Mouse (Mus musculus): ENCODE measurements at regions not wholly inside any gene's neighbourhood (a gene's known extent, or its start where the extent isn't known, plus 50 kb on each side); places are given as distances from the start of the nearest gene placed in this dataset.

DNA sequence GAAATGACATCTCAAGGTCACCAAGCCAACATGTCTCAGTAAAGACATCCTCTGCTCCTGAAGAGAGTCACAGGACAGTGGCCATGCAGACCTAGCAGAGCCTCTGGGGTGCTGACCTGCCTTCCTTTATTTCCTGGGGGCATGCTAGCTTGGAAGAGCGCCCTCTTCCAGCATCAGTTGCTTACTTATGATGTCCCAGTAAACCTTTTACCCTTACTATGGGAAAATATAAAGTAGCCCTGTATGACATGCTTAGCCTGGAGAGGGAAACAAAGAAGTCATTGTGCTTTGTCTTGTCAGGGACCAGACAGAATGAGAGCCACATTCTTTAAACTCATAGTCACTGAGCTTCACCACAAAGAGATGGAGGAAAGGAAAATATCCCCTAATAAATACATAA is 82.9 kb downstream of the Postn start:
- DNase-seq (ENCODE audit: low spot score): no peak

DNA sequence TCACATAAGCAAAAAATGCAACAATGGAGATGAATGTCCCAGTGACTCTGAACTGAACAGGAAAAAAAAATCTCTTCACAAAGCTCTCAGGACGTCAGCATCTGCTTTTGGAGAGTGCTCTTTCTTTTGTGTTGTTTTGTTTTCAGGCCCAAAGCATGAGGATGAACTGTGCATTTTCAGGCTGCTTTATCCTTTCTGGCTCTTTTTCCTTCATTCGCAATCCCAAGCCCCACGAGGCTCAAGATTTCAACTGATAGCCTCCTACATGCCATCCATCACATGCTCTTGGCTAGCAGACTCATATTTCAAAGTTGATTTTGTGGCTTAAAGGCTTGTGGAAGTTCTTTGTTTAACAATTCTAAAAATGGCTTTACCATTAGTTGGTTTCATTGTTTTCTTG is 86.0 kb downstream of the Postn start:
- DNase-seq (ENCODE audit: low spot score): no peak

- no peak for DNase-seq (ENCODE audit: low spot score)
Measured at GRCm38 (mm10) chr3:54457416-54457815, 96.5 kb downstream of the Postn start.

DNA sequence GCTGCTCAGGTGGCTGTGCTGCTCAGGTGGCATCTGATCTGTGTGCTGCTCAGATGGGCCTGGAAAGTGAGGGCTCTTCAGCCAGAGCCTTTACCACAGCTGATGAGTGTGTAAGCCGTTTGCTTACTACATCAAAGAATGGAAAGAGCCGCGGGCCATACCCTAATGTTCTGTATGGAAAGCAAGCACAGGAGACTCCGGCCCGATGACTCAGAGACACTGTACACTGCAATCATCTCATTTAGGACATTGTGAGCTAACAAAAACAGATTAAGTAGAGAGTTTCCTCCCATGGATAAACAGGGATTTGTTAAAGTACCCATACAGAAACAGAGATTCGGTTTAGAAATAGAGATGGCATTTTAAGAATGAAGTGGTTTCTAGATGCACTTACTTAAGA is 100.5 kb downstream of the Postn start:
- no peak for DNase-seq (ENCODE audit: low spot score)

DNA sequence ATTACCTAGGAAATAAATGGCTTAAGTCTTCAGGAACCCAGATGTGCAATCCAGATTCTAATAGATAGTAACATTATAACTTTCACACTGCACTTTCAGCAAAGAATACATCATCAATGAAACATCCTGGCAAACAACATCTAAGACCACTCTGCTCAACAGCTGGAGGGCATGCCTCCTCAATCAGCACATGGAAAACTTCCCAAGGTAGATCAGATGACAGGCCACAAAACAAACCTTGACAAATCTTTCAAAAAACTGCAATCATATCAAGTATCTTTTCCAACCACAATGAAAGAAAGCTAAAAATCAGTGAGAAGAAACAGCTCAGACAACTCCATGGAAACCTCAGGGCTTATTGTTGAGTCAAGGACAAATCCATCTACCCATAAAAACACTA is 105.2 kb downstream of the Postn start:
- no peak for DNase-seq (ENCODE audit: low spot score)

- DNase-seq (ENCODE audit: low spot score): no peak
Measured at GRCm38 (mm10) chr3:54474209-54474608, 113.3 kb downstream of the Postn start.

DNA sequence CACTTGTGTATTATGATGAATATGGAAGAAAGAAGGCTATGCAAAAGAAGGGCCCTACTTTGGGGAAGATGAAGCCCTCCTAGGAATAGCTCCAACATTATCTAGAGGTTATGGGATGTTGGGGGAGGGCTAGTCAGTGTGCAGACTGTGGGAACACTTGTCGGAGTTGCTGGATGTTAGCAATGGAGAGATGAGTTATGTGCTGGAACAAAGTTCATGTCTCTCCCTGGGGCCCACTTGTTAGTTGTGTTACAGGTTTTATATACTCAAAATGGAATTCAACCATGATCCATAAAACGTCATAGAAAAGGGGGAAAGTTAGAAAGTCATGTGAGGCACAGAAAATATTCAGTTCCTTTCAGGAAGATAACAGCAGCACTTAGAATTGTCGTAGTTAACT is 115.0 kb downstream of the Postn start:
- no peak for DNase-seq (ENCODE audit: low spot score)

GRCm38 (mm10) chr3:54477986-54478385 is 117.1 kb downstream of the Postn start:
- no peak for DNase-seq (ENCODE audit: low spot score)

DNA sequence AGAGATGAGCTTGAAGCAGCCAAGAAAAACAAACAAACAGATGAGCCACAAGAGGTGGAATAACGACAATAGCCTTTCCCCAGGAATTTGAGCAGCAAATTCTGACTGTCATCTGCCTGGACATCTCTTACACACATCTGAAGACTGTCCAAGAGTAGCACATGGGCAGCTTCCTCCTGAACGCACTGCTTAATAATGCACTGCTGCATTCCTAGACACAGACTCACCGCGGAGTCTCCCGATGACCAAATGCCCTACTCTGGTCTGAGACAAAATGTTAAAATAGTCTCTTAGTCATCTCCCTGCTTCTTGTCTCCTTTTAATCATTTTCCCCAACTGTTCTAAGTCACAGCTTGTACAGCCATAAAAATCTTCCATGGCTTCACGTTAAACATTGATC is 119.3 kb downstream of the Postn start:
- no peak for DNase-seq (ENCODE audit: low spot score)

- DNase-seq (ENCODE audit: low spot score): no peak
Measured at GRCm38 (mm10) chr3:54487346-54487745, 126.4 kb downstream of the Postn start.

DNA sequence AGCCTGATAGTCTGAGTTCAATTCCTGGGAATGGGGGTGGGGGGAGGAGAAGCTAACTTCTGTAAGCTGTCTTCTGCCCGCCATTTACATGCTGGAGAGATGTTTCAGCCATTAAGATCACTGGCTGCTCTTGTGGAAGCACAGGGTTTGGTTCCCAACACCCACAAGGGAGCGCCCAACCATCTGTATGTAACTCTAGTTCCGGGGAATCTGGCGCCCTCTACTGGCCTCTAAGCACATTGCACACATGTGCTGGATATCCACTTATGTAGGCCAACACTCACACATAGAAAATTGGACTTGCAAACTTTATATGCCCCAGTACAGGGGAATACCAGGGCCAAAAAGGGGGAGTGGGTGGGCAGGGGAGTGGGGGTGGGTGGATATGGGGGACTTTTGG is 126.9 kb downstream of the Postn start:
- no peak for DNase-seq (ENCODE audit: low spot score)

DNA sequence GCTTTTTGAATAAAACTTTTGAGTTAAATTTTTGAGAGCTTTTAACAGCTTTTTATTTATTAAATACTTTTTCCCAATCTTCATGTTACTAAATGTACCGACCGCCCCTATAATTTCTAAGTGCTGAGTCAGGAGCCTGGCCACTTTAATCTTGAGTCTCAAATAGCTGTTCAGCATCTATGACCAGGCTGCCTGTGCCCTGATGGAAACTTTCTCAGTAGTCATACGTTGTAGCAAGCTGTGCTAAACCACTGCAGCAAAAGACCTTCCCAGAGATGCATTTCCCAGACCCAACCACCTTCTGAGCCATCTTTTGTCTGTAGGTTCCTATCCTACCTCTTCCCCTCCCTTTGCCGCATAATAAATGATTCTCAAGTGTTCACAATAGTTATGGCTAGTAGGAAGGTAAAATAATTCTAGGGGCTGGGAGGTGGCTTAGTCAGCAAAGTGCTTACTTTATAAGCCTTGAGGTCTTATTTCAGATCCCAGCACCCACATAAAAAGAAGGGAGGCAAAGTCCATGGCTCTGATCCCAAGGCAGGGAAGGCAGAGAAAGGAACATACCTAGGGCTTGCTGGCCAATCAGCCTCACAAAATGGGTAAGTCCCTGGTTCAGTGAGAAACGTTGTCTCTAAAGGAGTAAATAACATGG is 129.5 kb downstream of the Postn start:
- DNase-seq (ENCODE audit: low spot score): no peak

GRCm38 (mm10) chr3:54493567-54493966 is 132.7 kb downstream of the Postn start:
- no peak for DNase-seq (ENCODE audit: low spot score)

- DNase-seq (ENCODE audit: low spot score): no peak
Measured at GRCm38 (mm10) chr3:54504997-54505396, 144.1 kb downstream of the Postn start.

DNA sequence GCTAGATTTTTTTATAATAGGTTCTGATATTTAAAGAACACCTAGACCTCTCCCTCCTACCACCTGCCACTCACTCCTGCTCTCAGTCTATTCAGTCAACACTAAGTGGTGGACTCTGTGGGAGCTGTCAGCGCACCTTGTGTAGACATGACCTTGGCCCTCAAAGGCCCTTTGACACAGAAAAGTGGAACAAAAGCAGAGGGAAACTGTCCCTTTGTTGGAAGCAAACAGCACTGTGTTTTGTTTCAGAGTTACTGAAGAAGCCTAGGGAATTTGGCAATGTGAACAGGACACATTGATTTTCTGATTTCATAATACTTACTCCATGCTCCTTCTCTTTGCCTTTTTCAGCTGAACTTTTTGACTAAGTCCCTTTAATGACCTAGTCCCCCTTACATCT is 146.7 kb downstream of the Postn start:
- no peak for DNase-seq (ENCODE audit: low spot score)

DNA sequence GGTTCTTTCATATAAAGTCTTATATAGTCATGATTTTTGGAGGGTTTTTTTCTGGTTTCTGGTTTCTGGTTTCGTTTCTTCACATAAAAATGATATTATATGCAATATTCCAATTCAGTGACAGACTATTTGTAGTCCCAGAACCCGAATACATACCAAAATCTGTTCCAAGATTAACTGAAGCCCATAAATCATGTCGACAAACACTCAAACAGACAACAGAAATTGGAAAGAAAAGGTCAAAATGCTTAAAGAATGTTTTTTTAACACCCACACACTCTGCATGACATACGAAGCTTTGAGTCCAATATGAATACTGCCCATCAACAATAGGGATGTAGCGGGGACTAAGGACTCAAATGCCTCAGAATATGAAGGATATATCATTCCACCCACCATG is 148.0 kb downstream of the Postn start:
- no peak for DNase-seq (ENCODE audit: low spot score)

DNA sequence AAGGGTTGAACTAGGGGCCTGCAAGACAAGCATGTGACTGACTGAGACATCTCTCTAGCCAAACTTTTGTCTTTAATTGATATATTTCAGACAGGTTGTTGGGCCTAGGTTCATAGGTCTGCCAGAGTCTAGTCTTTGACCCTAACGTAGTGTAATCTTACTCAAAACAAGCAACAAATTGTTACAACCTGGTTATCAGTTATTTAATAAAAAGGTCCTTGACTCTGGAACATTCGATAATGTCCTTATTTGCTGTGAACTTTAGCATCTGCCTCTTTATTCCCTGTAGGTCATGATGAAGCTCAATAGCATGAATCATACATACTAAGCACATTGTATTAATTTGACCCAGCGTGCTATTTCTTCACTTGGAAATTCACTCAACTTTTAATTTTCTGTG is 156.3 kb downstream of the Postn start:
- no peak for DNase-seq (ENCODE audit: low spot score)

DNA sequence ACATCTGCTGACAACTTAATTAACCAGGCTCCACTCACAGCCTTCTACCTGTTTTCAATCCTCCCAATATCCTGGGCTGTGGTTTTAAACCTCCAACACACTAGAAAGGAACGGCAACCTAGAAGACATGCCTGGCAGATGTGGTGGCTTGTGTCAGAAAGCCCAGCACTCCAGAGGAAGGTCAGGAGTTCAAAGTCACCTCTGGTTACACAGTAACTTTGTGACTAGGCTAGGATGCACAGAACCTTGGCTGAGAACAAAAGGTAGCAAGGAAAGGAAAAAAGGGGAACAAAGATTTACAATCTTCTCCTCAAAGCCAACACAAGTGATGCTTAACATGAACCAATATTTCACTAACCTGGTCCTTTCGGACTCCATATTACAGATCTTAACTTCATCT is 161.8 kb downstream of the Postn start:
- no peak for DNase-seq (ENCODE audit: low spot score)

DNA sequence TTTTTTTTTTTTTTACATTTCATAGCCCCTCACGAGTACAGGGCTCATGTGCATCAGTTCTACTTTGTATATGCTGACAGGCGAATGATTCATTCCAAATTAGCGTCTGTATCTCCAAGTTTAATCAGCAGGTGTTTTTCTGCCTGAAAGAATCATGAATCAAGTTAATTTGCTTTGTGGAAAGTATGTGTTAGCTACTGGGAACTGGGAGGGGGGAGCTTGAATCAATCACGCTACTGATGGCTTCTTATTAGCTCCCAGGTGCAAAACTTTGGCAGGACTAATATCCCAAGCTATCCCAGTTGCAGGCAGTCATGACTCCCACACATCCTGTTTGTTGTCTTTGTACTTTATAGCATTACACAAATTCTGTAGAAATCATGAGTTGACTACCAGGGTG is 165.7 kb downstream of the Postn start:
- DNase-seq (ENCODE audit: low spot score): no peak

DNA sequence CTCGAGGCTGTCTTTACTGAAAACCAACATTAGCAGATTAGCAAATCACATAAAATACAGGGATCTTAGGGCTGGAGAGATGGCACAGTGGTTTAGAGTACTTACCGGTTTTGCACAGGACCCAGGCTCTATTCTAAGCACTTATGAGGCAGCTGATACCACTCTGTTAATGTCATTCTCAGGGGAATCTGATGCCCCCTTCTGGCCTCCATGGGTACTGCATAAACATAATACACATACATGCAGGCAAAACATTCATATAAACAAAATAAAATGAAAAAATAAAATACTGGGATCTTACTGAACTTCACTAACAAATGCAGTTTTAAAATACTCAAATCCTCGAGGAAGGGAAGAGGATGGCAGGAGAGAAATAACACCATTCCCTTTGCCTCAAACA is 164.3 kb upstream of the Supt20 start:
- DNase-seq (ENCODE audit: low spot score): no peak

- no peak for DNase-seq (ENCODE audit: low spot score)
Measured at GRCm38 (mm10) chr3:54530251-54530650, 162.4 kb upstream of the Supt20 start.

- DNase-seq (ENCODE audit: low spot score): no peak
Measured at GRCm38 (mm10) chr3:54535361-54535760, 157.2 kb upstream of the Supt20 start.

GRCm38 (mm10) chr3:54538055-54538454 is 154.6 kb upstream of the Supt20 start:
- no peak for DNase-seq (ENCODE audit: low spot score)

GRCm38 (mm10) chr3:54540540-54541080 is 152.0 kb upstream of the Supt20 start:
- no peak for DNase-seq (ENCODE audit: low spot score)
